Mouse (Mus musculus) kidney, adult 2 months (tissue): Measurements from ENCODE around the gene B3gnt6.

Experiments used
- CTCF ChIP-seq: fragments of 200-500 bp; conservative IDR thresholded peaks from 2 replicates; pipeline ENCODE4 v1.5.1; 2011; ENCODE audit warnings: low read depth, mild to moderate bottlenecking, control low read depth, low read length, moderate library complexity, mixed read lengths; ENCODE audit not compliant: insufficient read depth, insufficient read length
- POLR2A ChIP-seq: fragments of 200-500 bp; IDR thresholded peaks from one replicate; pipeline ENCODE4 v1.6.1; 2011; ENCODE audit warnings: low read depth, low read length, control low read depth

GRCm38 (mm10) chr7:98155546-98156279, 43.6 kb downstream of the B3gnt6 start:
- TF ChIP-seq CTCF: peak; percentile 94
- TF ChIP-seq POLR2A: no peak
